10 mouse cellular contexts compared by ENCODE assay signal in genomic region chr14:121666641-121667274, GRCm38 (mm10).
"Had no signal": no experiment of that assay in that cellular context is flagged by ENCODE, and none has a peak within 500 bp of the region (broad histone marks: within the 10 kb centered on the region; RNA-seq: fewer than 3 reads in every experiment).

No protein-coding gene starts in this region.

- H3K9ac ChIP-seq: limb, embryonic 12.5 days; liver, embryonic 14.5 days; midbrain, embryonic 13.5 days had no signal

- ATAC-seq: inflammation-experienced regulatory T-cells, adult 6 months; midbrain, embryonic 13.5 days had no signal

- H3K27me3 ChIP-seq: limb, embryonic 12.5 days; midbrain, embryonic 13.5 days had no signal

- H3K36me3 ChIP-seq: limb, embryonic 12.5 days; midbrain, embryonic 13.5 days had no signal

- H3K4me3 ChIP-seq: limb, embryonic 12.5 days; midbrain, embryonic 13.5 days had no signal

- H3K4me1 ChIP-seq: limb, embryonic 12.5 days; midbrain, embryonic 13.5 days had no signal

- DNase-seq: layer of hippocampus, adult 9-11 months; layer of hippocampus, postnatal 36 days; lung, postnatal 10 days; right cerebral cortex, postnatal 14 days; thymus, adult 2 months; thymus, postnatal 25 days had no signal

- H3K27ac ChIP-seq: limb, embryonic 12.5 days; liver, embryonic 14.5 days; midbrain, embryonic 13.5 days had no signal

- H3K4me2 ChIP-seq: limb, embryonic 12.5 days; midbrain, embryonic 13.5 days had no signal

- H3K9me3 ChIP-seq: midbrain, embryonic 13.5 days had no signal
